Mouse (Mus musculus) erythroblast, embryonic 14.5 days (primary cell): Measurements from ENCODE around the gene AI837181. TPM values are rescaled to one million over a fixed set of nuclear protein-coding genes. Genes with fewer than 3 reads are reported as not detected.
A peak's percentile ranks its signal among the peaks of the same experiment; 100 is the strongest.

Source experiments
- H3K27me3 ChIP-seq: 2 replicates; pipeline ENCODE4 v1.6.1; 2012; ENCODE audit warnings: inconsistent platforms; ENCODE audit not compliant: control insufficient read depth
- H3K36me3 ChIP-seq: 2 replicates; pipeline ENCODE4 v1.6.1; 2012; ENCODE audit warnings: mild to moderate bottlenecking, inconsistent platforms; ENCODE audit not compliant: control insufficient read depth
- H3K4me1 ChIP-seq: 2 replicates; pipeline ENCODE4 v1.6.1; 2012; ENCODE audit warnings: inconsistent platforms; ENCODE audit not compliant: control insufficient read depth
- H3K4me3 ChIP-seq: replicated peaks from 2 replicates; pipeline ENCODE3; 2012; ENCODE audit warnings: moderate library complexity, mild to moderate bottlenecking, inconsistent platforms
- H3K9me3 ChIP-seq: 2 replicates; pipeline ENCODE4 v1.6.1; 2012; ENCODE audit warnings: low read length, inconsistent platforms, mixed read lengths; ENCODE audit not compliant: control insufficient read depth
- GATA1 ChIP-seq: IDR thresholded peaks from 2 replicates; pipeline ENCODE4 v1.6.1; 2012; ENCODE audit warnings: low read length, inconsistent platforms, mixed read lengths
- TAL1 ChIP-seq: IDR thresholded peaks from 3 replicates; pipeline ENCODE4 v1.6.1; 2012; ENCODE audit warnings: low read length, inconsistent platforms, mixed read lengths
- polyA plus RNA-seq: library from polyadenylated mRNA; stranded (reverse); fragments of >175 nt; gene quantifications from 2 replicates; pipeline ENCODE4 v1.2.3, GENCODE M21; 2012

The AI837181 gene
- polyA plus RNA-seq, 1 experiment, result 3.1 TPM

DNA sequence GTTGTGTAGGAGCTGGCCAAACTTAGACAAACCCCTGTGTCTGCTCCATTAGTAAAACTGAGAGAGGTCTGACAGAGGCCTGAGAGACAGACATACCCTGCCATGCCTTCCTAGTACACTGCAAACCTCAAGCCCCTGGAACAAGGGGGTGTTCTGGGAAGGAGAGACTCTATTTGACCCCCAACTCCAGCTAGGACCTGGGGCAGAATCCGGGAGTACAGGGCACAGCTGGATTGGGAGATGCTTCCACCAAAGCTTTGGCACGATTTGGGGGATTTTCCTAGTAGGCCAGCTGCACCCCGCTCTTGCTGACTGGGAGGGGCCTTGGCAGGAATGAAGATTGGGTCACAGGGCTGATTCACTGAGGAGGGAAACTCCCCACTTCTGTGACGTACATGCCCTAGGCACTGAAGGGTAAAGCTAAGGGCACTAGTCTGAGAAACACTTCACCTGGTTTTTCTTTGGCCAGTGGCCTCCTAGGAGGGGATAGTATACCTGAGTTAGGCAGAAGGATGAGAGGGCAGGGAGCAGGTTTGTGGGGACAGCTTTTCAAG is 7.0 kb downstream of the AI837181 start:
- Histone ChIP-seq H3K4me1 (peaks cover 12% of the 10 kb centered on the region), H3K4me3 (no peak overlapping the region), H3K27me3 (peaks cover 13% of the 10 kb centered on the region), H3K9me3 (no peaks in the 10 kb centered on the region), H3K36me3 (peaks cover 5% of the 10 kb centered on the region)
- TF ChIP-seq GATA1 (no peak), TAL1 (no peak)

- Histone ChIP-seq H3K4me1 (peaks cover 11% of the 10 kb centered on the region), H3K36me3 (no peaks in the 10 kb centered on the region)
Measured at GRCm38 (mm10) chr19:5432992-5433852, 8.3 kb downstream of the AI837181 start.

DNA sequence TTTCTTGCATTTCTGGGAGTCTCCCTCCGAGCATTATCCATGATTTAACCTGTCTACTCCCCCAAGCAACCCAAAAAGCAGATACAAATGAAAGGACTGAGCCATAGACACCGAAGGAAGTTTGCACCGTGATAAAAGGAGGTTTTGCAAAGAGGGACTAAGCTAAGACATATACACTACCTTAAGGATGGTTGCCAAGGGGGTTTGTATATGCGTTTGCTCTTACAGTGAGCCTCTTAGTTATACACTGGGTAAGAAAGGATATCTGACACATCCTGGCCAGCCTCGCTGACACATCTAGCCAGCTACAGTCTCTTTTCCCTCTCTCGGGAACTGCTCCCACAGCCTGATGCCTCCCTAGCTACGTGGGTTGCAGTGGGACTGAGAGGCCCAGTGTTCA is 9.0 kb downstream of the AI837181 start:
- H3K4me3 ChIP-seq, result no peak overlapping the region

More at GRCm38 (mm10) chr19:5432992-5433852, 8.3 kb downstream of the AI837181 start:
- Histone ChIP-seq H3K27me3 (peaks cover 16% of the 10 kb centered on the region), H3K9me3 (no peaks in the 10 kb centered on the region), H3K4me3 (peak overlapping the region; percentile 45)
- no peak for TF ChIP-seq GATA1
- no peak for TF ChIP-seq TAL1

GRCm38 (mm10) chr19:5444371-5444908 is 19.5 kb downstream of the AI837181 start:
- peaks cover 61% of the 10 kb centered on the region for H3K27me3 ChIP-seq

More for the DNA sequence above, 9.0 kb downstream of the AI837181 start:
- no peaks in the 10 kb centered on the region for H3K36me3 ChIP-seq
- no peaks in the 10 kb centered on the region for H3K9me3 ChIP-seq
- TF ChIP-seq GATA1 (no peak), TAL1 (no peak)
- peaks cover 11% of the 10 kb centered on the region for H3K4me1 ChIP-seq
- peaks cover 16% of the 10 kb centered on the region for H3K27me3 ChIP-seq

GRCm38 (mm10) chr19:5444954-5445353 is 20.0 kb downstream of the AI837181 start:
- no peak overlapping the region for H3K4me3 ChIP-seq
- peaks cover 17% of the 10 kb centered on the region for H3K9me3 ChIP-seq
- peaks cover 66% of the 10 kb centered on the region for H3K27me3 ChIP-seq
- TF ChIP-seq GATA1 (no peak), TAL1 (no peak)
- no peaks in the 10 kb centered on the region for H3K36me3 ChIP-seq
- peaks cover 22% of the 10 kb centered on the region for H3K4me1 ChIP-seq

More at GRCm38 (mm10) chr19:5444371-5444908, 19.5 kb downstream of the AI837181 start:
- peaks cover 22% of the 10 kb centered on the region for H3K4me1 ChIP-seq
- peaks cover 17% of the 10 kb centered on the region for H3K9me3 ChIP-seq
- H3K4me3 ChIP-seq, result no peak overlapping the region
- H3K36me3 ChIP-seq, result no peaks in the 10 kb centered on the region
- no peak for TF ChIP-seq GATA1
- no peak for TF ChIP-seq TAL1

DNA sequence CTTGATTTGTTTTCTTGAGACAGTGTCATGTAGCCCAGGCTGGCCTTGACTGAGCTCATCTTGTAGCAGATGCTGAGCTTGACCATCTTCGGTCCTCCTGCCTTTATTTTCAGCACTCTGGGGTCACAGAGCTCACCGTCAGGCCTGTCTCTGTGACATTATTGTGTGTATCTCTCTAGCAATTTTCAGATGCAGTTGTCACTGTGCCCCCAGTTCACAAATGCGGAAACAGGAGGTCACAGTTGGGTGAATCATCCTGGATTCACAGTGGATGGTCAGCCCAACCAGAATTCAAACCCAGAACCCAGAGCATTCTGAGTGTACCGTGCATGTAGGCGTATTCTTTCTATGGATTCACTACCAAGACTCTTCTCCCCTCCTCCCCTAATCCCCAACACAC is 20.8 kb downstream of the AI837181 start:
- Histone ChIP-seq H3K4me1 (peaks cover 22% of the 10 kb centered on the region), H3K27me3 (peaks cover 71% of the 10 kb centered on the region), H3K4me3 (no peak overlapping the region), H3K9me3 (peaks cover 11% of the 10 kb centered on the region), H3K36me3 (no peaks in the 10 kb centered on the region)
- TF ChIP-seq GATA1 (no peak), TAL1 (no peak)

GRCm38 (mm10) chr19:5447515-5448353 is 22.8 kb downstream of the AI837181 start, which contains the start of gene Fosl1:
Fosl1 (plus strand) TSS chr19:5447547.
- TF ChIP-seq GATA1, result no peak
- TF ChIP-seq TAL1, result no peak
- Histone ChIP-seq H3K9me3 (peaks cover 9% of the 10 kb centered on the region), H3K4me3 (peak within 1 kb of the TSS; percentile 61), H3K36me3 (no peaks in the 10 kb centered on the region), H3K27me3 (peaks cover 72% of the 10 kb centered on the region), H3K4me1 (peaks cover 22% of the 10 kb centered on the region)

DNA sequence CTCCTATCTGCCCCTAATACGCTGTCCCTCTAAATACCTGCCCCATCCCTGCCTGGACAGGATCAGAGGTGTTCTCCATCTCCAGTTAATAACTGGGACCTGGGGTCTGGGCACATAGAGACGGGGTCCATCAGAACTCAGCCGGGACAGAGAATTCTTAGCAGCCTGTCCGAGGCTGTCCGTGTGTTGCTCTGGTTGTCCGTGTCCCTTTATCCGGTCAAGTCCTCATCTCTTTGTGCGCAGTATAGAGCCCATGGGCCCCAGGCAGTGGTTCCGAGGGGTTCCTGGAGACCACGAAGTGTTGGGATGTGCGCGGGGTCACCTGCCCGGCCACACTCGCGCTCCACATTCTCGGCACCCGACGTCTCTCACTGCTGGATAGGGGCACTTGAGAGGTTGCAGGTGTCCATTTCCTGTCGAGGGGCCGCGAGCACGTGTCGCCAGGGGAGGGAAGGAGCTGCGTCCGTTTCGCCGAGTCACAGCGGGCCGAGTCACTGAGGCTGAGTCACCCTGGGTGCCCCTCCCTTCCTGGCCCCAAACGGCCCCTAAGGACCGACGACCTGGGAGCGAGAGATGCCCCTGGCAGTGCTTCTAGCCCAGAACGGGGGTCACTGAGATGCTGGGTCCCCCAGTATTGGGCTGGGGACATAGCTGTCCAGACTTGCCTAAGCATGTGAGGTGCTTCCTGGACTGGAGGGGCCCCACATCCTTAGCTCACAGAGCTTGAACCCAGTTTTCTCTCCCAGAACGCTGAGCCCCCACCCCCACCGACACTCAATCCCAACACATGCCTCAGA is 23.6 kb downstream of the AI837181 start:
- H3K27me3 ChIP-seq, result peaks cover 72% of the 10 kb centered on the region

More for the DNA sequence above, 23.6 kb downstream of the AI837181 start:
- peak overlapping the region; percentile 61 for H3K4me3 ChIP-seq
- H3K36me3 ChIP-seq, result no peaks in the 10 kb centered on the region
- H3K9me3 ChIP-seq, result peaks cover 9% of the 10 kb centered on the region
- H3K4me1 ChIP-seq, result peaks cover 22% of the 10 kb centered on the region
- TF ChIP-seq GATA1, result no peak
